Comparison of ENCODE assay signal across 8 mouse cellular contexts in the genomic region with DNA sequence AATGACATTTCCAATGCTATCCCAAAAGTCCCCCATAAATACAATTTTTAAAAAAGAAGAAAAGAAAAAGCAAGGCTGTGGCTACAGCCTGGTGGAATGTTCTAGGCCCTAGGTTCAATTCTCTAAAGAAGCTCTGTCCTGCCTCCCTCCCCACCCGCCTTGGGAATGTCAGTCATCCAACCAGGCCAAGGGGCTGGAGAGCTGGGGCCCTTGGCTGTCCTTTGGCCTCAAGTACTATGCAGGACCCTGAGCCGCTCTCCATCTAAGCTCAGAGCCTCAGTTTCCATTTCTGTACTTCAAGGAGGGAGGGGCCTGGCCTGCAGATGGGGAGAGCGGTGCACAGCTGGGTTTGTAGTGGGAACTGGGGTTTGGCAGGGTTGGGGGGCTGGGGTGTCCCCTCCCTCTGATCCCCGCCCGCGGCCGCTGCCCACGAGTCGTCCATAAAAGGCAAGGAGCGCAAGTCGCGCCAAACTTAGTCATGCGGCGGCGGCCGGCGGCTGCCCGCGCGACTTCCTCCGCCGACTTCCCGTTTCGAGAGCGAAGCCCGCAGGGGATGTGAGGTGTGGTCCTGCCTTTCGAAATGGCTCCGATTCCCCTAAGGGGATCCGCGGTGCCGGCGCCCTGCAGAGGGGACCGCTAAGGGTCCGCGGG. TPM values are rescaled to one million over a fixed set of nuclear protein-coding genes. Genes with fewer than 3 reads are reported as not detected.
DNase-seq lines count a peak whose midpoint lies in the region; ATAC-seq and TF ChIP-seq lines count a peak whose summit lies in the region.

No protein-coding gene starts in this region.

- TF ChIP-seq CTCF in kidney, adult 2 months (conservative IDR thresholded peaks at IDR 0.05; ENCODE audit: insufficient read depth, insufficient read length, low read depth, low read length), result no peak

- H3K4me3 ChIP-seq in embryonic facial prominence, embryonic 14.5 days (ENCODE audit: low read depth, low read length), result peak overlapping the region; percentile 45
- H3K4me3 ChIP-seq in kidney, adult 2 months (ENCODE audit: insufficient read depth, low read depth, low read length), result peak overlapping the region; percentile 50
- H3K4me3 ChIP-seq in midbrain, embryonic 16.5 days (ENCODE audit: low read depth, low read length), result peak overlapping the region; percentile 41

- DNase-seq in cerebellum, postnatal 10 days, result peak; percentile 41 to 48
- DNase-seq in embryonic facial prominence, embryonic 14.5 days (ENCODE audit: low spot score), result peak; percentile 84
- peak; percentile 92 for DNase-seq in heart, adult 8-10 months (ENCODE audit: low spot score)
- peak; percentile 88 for DNase-seq in kidney, adult 2 months
- peak; percentile 78 for DNase-seq in liver
- DNase-seq in spleen, postnatal 36 days (ENCODE audit: low spot score in 2 of 2), result peak; percentile 94

- H3K9ac ChIP-seq in embryonic facial prominence, embryonic 14.5 days (ENCODE audit: low read depth, low read length), result peak overlapping the region; percentile 73
- H3K9ac ChIP-seq in midbrain, embryonic 16.5 days (ENCODE audit: low read depth, low read length), result peak overlapping the region; percentile 56; the same call in 1 of the 2 replicates

- peak overlapping the region; percentile 70 for H3K27ac ChIP-seq in embryonic facial prominence, embryonic 14.5 days (replicated peaks; ENCODE audit: low read depth, low read length)
- peak overlapping the region; percentile 88 for H3K27ac ChIP-seq in kidney, adult 2 months (ENCODE audit: insufficient read depth, low read depth, low read length)
- no peak overlapping the region; the same call in 1 of the 2 replicates for H3K27ac ChIP-seq in midbrain, embryonic 16.5 days (ENCODE audit: low read length)

- no peaks in the 10 kb centered on the region for H3K9me3 ChIP-seq in embryonic facial prominence, embryonic 14.5 days (ENCODE audit: control insufficient read depth, low read length)
- H3K9me3 ChIP-seq in midbrain, embryonic 16.5 days (replicated peaks; ENCODE audit: control insufficient read depth, low read length, poor library complexity, severe bottlenecking), result no peaks in the 10 kb centered on the region

- TF ChIP-seq POLR2A in kidney, adult 2 months (IDR thresholded peaks at IDR 0.05; ENCODE audit: low read depth, low read length), result no peak

- 2% methylated on average over 23 of the region's 35 CpGs for WGBS in embryonic facial prominence, embryonic 14.5 days
- WGBS in kidney, adult 2 months, result 6% methylated on average over 35 of the region's 35 CpGs
- 4% methylated on average over 35 of the region's 35 CpGs for whole genome bisulfite sequencing in midbrain, embryonic 16.5 days

- H3K36me3 ChIP-seq in embryonic facial prominence, embryonic 14.5 days (ENCODE audit: control insufficient read depth, insufficient read depth, low read length), result no peaks in the 10 kb centered on the region
- no peaks in the 10 kb centered on the region for H3K36me3 ChIP-seq in kidney, adult 2 months (ENCODE audit: control insufficient read depth, insufficient read depth, low read length)
- H3K36me3 ChIP-seq in midbrain, embryonic 16.5 days (ENCODE audit: control insufficient read depth, insufficient read depth, low read length), result no peaks in the 10 kb centered on the region

- H3K27me3 ChIP-seq in embryonic facial prominence, embryonic 14.5 days (replicated peaks; ENCODE audit: control insufficient read depth, insufficient read depth, low read length), result no peaks in the 10 kb centered on the region
- no peaks in the 10 kb centered on the region for H3K27me3 ChIP-seq in kidney, adult 2 months (replicated peaks; ENCODE audit: control insufficient read depth, insufficient read depth, low read length)
- H3K27me3 ChIP-seq in midbrain, embryonic 16.5 days (ENCODE audit: control insufficient read depth, insufficient read depth, low read depth, low read length), result peaks cover 7% of the 10 kb centered on the region

- peaks cover 22% of the 10 kb centered on the region for H3K4me1 ChIP-seq in embryonic facial prominence, embryonic 14.5 days (ENCODE audit: control insufficient read depth, insufficient read depth, low read length)
- no peaks in the 10 kb centered on the region for H3K4me1 ChIP-seq in kidney, adult 2 months (ENCODE audit: control insufficient read depth, insufficient read depth, low read length)
- H3K4me1 ChIP-seq in midbrain, embryonic 16.5 days (ENCODE audit: control insufficient read depth, insufficient read depth, low read length), result peaks cover 7% of the 10 kb centered on the region

- H3K4me2 ChIP-seq in embryonic facial prominence, embryonic 14.5 days (ENCODE audit: low read depth, low read length), result peak overlapping the region; percentile 79
- H3K4me2 ChIP-seq in midbrain, embryonic 16.5 days (ENCODE audit: low read length), result peak overlapping the region; percentile 73

- ATAC-seq in cerebellum, adult (ENCODE audit: insufficient number of reproducible peaks, low FRiP score, low TSS enrichment), result no peak
- peak; percentile 48 for ATAC-seq in embryonic facial prominence, embryonic 14.5 days (ENCODE audit: low read depth)
- ATAC-seq in midbrain, embryonic 16.5 days, result 0 out of 2 replicates have a peak, but pooled peaks have one; percentile 28

RNA-seq across cellular contexts. Expression of gene Actb, which starts 22.3 kb away (rescaled TPM):
- polyA plus RNA-seq in embryonic facial prominence, embryonic 14.5 days (2014; fragmentation: Nextera tagmentation; extraction: Ambion mirVana), result 12,527 and 12,883 TPM in 2 replicates
- 100 to 1,000 TPM; 461 to 845 (median 654) TPM for total RNA-seq in heart, adult 8-10 months (2022)
- 2,111 and 2,511 TPM in 2 replicates for polyA plus RNA-seq in kidney, adult 2 months (2012; rRNA removed)
- 13,967 and 14,266 TPM in 2 replicates for polyA plus RNA-seq in midbrain, embryonic 16.5 days (2015; fragmentation: Nextera tagmentation; extraction: Ambion mirVana)

RNA-seq across cellular contexts. Expression of gene Fscn1, which starts 31.3 kb away (rescaled TPM):
- 338 and 413 TPM in 2 replicates for polyA plus RNA-seq in embryonic facial prominence, embryonic 14.5 days (2014; fragmentation: Nextera tagmentation; extraction: Ambion mirVana)
- 10 to 100 TPM in 3 of 4 experiments, 1 to 10 TPM in 1; 9.9 to 28.6 (median 23.6) TPM for total RNA-seq in heart, adult 8-10 months (2022)
- polyA plus RNA-seq in kidney, adult 2 months (2012; rRNA removed), result 23.1 and 28.5 TPM in 2 replicates
- 493 and 557 TPM in 2 replicates for polyA plus RNA-seq in midbrain, embryonic 16.5 days (2015; fragmentation: Nextera tagmentation; extraction: Ambion mirVana)

RNA-seq across cellular contexts. Expression of gene Fbxl18, which starts 33.7 kb away (rescaled TPM):
- polyA plus RNA-seq in embryonic facial prominence, embryonic 14.5 days (2014; fragmentation: Nextera tagmentation; extraction: Ambion mirVana), result 9.2 and 9.4 TPM in 2 replicates
- 1 to 10 TPM; 3.7 to 5.2 (median 4.7) TPM for total RNA-seq in heart, adult 8-10 months (2022)
- 11.5 and 17.2 TPM in 2 replicates for polyA plus RNA-seq in kidney, adult 2 months (2012; rRNA removed)
- 29.9 and 35.1 TPM in 2 replicates for polyA plus RNA-seq in midbrain, embryonic 16.5 days (2015; fragmentation: Nextera tagmentation; extraction: Ambion mirVana)

Comparison
In these comparisons a context has a peak if more than half of its experiments do, and no peak if none do; other contexts are left out.
1. RNA of gene Fscn1, which starts 31.3 kb away (polyA plus RNA-seq): 493 to 557 TPM in midbrain, embryonic 16.5 days and 338 to 413 TPM in embryonic facial prominence, embryonic 14.5 days; 23.1 to 28.5 TPM in kidney, adult 2 months; every median in the first group is over 10 times any median in the second.
2. Peak in every context shown above with its lines, with median percentiles within 50 percentile points of each other: DNase-seq and H3K4me3 ChIP-seq.